Mouse (Mus musculus): ENCODE data around the gene B4galt7. TPM values are rescaled to one million over a fixed set of nuclear protein-coding genes. Genes with fewer than 3 reads are reported as not detected.
A peak's percentile ranks its signal among the peaks of the same experiment; 100 is the strongest.

The B4galt7 gene
- total RNA-seq, 1 experiment from 2014 or later: 26.2 TPM

GRCm38 (mm10) chr13:55640480-55640879 lies 40.8 kb downstream of the B4galt7 start:
- ATAC-seq (replicated peaks; ENCODE audit: insufficient number of reproducible peaks, low FRiP score, low TSS enrichment, poor library complexity, severe bottlenecking): peak; percentile 86

- ATAC-seq (replicated peaks; ENCODE audit: insufficient number of reproducible peaks, low FRiP score, low TSS enrichment, poor library complexity, severe bottlenecking): no peak
These were observed 44.8 kb downstream of the B4galt7 start for GRCm38 (mm10) chr13:55644525-55644924.

DNA sequence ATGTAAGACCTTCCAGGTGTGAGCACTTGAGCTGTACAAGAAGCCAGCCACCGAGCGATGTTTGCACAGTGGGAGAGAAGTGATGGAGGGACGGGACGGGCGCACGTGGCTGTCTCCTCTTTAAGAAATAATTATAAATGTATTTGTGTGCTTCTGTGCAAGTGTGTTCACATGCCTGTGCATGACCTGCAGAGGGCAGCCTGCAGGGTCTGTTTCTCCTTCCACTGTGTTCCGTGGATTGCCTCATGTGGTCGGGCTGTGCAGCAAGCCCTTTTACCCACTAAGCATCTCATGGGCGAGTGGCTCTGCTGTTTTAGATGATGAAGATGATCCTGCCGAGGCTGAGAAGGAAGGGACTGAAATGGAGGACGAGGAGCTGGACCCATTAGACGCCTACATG lies 50.4 kb downstream of the B4galt7 start:
- ATAC-seq (replicated peaks; ENCODE audit: insufficient number of reproducible peaks, low FRiP score, low TSS enrichment, poor library complexity, severe bottlenecking): no peak

- no peak for ATAC-seq (replicated peaks; ENCODE audit: insufficient number of reproducible peaks, low FRiP score, low TSS enrichment, poor library complexity, severe bottlenecking)
These were observed 51.3 kb downstream of the B4galt7 start for GRCm38 (mm10) chr13:55650980-55651379.

Other genes with a start within 250 kb of the B4galt7 start
- gene Lman2, start 237.1 kb upstream of the B4galt7 start, total RNA-seq (2017): 85.3 to 97.5 TPM (median 91.3 TPM) in 3 replicates
- 21.8 to 43.9 TPM (median 40.8 TPM) in 3 replicates for gene Rgs14, start 230.2 kb upstream of the B4galt7 start, total RNA-seq (2017)
- not detected in 3 replicates for gene Slc34a1, start 201.7 kb upstream of the B4galt7 start, total RNA-seq (2017)
- not detected in 3 replicates for gene Pfn3, start 184.7 kb upstream of the B4galt7 start, total RNA-seq (2017)
- 0.11 to 0.95 TPM in 2 of 3 replicates, not detected in the other for gene F12, start 173.1 kb upstream of the B4galt7 start, total RNA-seq (2017)
- gene Grk6, start 154.8 kb upstream of the B4galt7 start, total RNA-seq (2017): 179 to 219 TPM (median 207 TPM) in 3 replicates
- gene Prr7, start 135.6 kb upstream of the B4galt7 start, total RNA-seq (2017): 2.2 to 3.8 TPM in 2 of 3 replicates, not detected in the other
- 0.58 TPM in 1 of 3 replicates, not detected in the others for gene Dbn1, start 111.8 kb upstream of the B4galt7 start, total RNA-seq (2017)
- 4.7 to 13.5 TPM (median 10.5 TPM) in 3 replicates for gene Pdlim7, start 86.2 kb upstream of the B4galt7 start, total RNA-seq (2017)
- 86.5 to 105 TPM (median 104 TPM) in 3 replicates for gene Dok3, start 70.6 kb upstream of the B4galt7 start, total RNA-seq (2017)
- gene Ddx41, start 63.2 kb upstream of the B4galt7 start, total RNA-seq (2017): 67.7 to 76.2 TPM (median 71.8 TPM) in 3 replicates
- gene Fam193b, start 28.8 kb upstream of the B4galt7 start, total RNA-seq (2017): 37.8 to 73.6 TPM (median 40.6 TPM) in 3 replicates
- gene Tmed9, start 26.2 kb upstream of the B4galt7 start, total RNA-seq (2017): 150 to 192 TPM (median 183 TPM) in 3 replicates
- 26.6 to 41.4 TPM (median 37.6 TPM) in 3 replicates for gene Caml, start 23.1 kb downstream of the B4galt7 start, total RNA-seq (2017)
- gene Ddx46, start 35.1 kb downstream of the B4galt7 start, total RNA-seq (2017): 123 to 183 TPM (median 145 TPM) in 3 replicates
- gene B230219D22Rik, start 93.2 kb downstream of the B4galt7 start, total RNA-seq (2017): 37.5 to 51.1 TPM (median 49.4 TPM) in 3 replicates
- 27.3 to 47.8 TPM (median 47.6 TPM) in 3 replicates for gene Txndc15, start 114.8 kb downstream of the B4galt7 start, total RNA-seq (2017)
- gene Pcbd2, start 127.5 kb downstream of the B4galt7 start, total RNA-seq (2017): 18.4 to 47.8 TPM (median 21.5 TPM) in 3 replicates
- not detected in 3 replicates for gene Catsper3, start 184.7 kb downstream of the B4galt7 start, total RNA-seq (2017)
- gene Pitx1, start 236.3 kb downstream of the B4galt7 start, total RNA-seq (2017): not detected in 3 replicates

Data from monocyte, adult 5-6 weeks (primary cell).